Mouse (Mus musculus) embryonic facial prominence, embryonic 13.5 days (tissue): ENCODE measurements around the gene Utp11. TPM values are rescaled to one million over a fixed set of nuclear protein-coding genes. Genes with fewer than 3 reads are reported as not detected.

Experiments used
- ATAC-seq: fragments of 200-750 bp; cut with Nextera tagmentation; 2 replicates; pipeline ENCODE4 v1.8.0; 2017; ENCODE audit warnings: low read depth; ENCODE audit not compliant: insufficient number of reproducible peaks, insufficient read depth, low FRiP score, low TSS enrichment
- H3K27ac ChIP-seq: fragments of 300-500 bp; sonication (generic); 2 replicates; pipeline ENCODE4 v1.5.1; 2015; ENCODE audit warnings: moderate library complexity, mild to moderate bottlenecking, inconsistent platforms
- H3K27me3 ChIP-seq: fragments of 300-500 bp; sonication (generic); 2 replicates; pipeline ENCODE4 v1.6.1; 2015; ENCODE audit warnings: mild to moderate bottlenecking, inconsistent platforms
- H3K36me3 ChIP-seq: fragments of 300-500 bp; sonication (generic); 2 replicates; pipeline ENCODE4 v1.6.1; 2015; ENCODE audit warnings: mild to moderate bottlenecking, inconsistent platforms
- H3K4me1 ChIP-seq: fragments of 300-500 bp; sonication (generic); 2 replicates; pipeline ENCODE4 v1.6.1; 2015; ENCODE audit warnings: inconsistent platforms
- H3K4me2 ChIP-seq: fragments of 300-500 bp; sonication (generic); 2 replicates; pipeline ENCODE4 v1.6.1; 2015; ENCODE audit warnings: moderate library complexity, mild to moderate bottlenecking, inconsistent platforms
- H3K4me3 ChIP-seq: fragments of 300-500 bp; sonication (generic); 2 replicates; pipeline ENCODE4 v1.5.1; 2015; ENCODE audit warnings: mild to moderate bottlenecking, inconsistent platforms
- H3K9ac ChIP-seq: fragments of 300-500 bp; sonication (generic); 2 replicates; pipeline ENCODE4 v1.6.1; 2015; ENCODE audit warnings: mild to moderate bottlenecking, inconsistent platforms
- H3K9me3 ChIP-seq: fragments of 300-500 bp; sonication (generic); 2 replicates; pipeline ENCODE4 v1.6.1; 2016; ENCODE audit warnings: inconsistent platforms
- WGBS: fragments of 180-500 bp; shearing (Covaris S2); methylation state at CpG from one replicate; pipeline ENCODE4 v1.1.7; 2015; ENCODE audit warnings: mixed read lengths; 5-methylcytosine and 5-hydroxymethylcytosine counted together
- polyA plus RNA-seq: library from polyadenylated mRNA; unstranded; fragments of >200 nt; fragmentation: Nextera tagmentation; extraction: Ambion mirVana; gene quantifications from 2 replicates; pipeline ENCODE4 v1.2.1, GENCODE M21; 2015

Gene Utp11
- 84.7 and 92.2 TPM in 2 replicates for polyA plus RNA-seq

GRCm38 (mm10) chr4:124693135-124693894 lies at the start of gene Utp11:
TSS of gene Utp11 (minus strand) at chr4:124693600.
- peak within 1 kb of the TSS; percentile 93 for H3K9ac ChIP-seq
- ATAC-seq, result peak; percentile 83
- WGBS, result under 1% methylated on average over 43 of the region's 43 CpGs
- peaks cover 28% of the 10 kb centered on the region for H3K4me1 ChIP-seq
- H3K9me3 ChIP-seq, result no peaks in the 10 kb centered on the region
- H3K27ac ChIP-seq, result peak within 1 kb of the TSS; percentile 56; the same call in 1 of the 2 replicates
- peaks cover under 1% of the 10 kb centered on the region; the same call in 1 of the 2 replicates for H3K36me3 ChIP-seq
- peak within 1 kb of the TSS; percentile 70 for H3K4me2 ChIP-seq
- H3K4me3 ChIP-seq, result peak within 1 kb of the TSS; percentile 83
- H3K27me3 ChIP-seq, result peaks cover 4% of the 10 kb centered on the region; the same call in 1 of the 2 replicates

GRCm38 (mm10) chr4:124742839-124743238 lies 49.4 kb upstream of the Utp11 start:
- 86% methylated on average over 11 of the region's 11 CpGs for WGBS
- no peaks in the 10 kb centered on the region for H3K9me3 ChIP-seq
- peaks cover 10% of the 10 kb centered on the region for H3K4me1 ChIP-seq
- H3K36me3 ChIP-seq, result peaks cover 18% of the 10 kb centered on the region; the same call in 1 of the 2 replicates
- ATAC-seq, result no peak
- no peak overlapping the region for H3K4me3 ChIP-seq
- H3K4me2 ChIP-seq, result peak overlapping the region; percentile 71; the same call in 1 of the 2 replicates
- H3K27me3 ChIP-seq, result no peaks in the 10 kb centered on the region
- no peak overlapping the region for H3K27ac ChIP-seq
- no peak overlapping the region for H3K9ac ChIP-seq

GRCm38 (mm10) chr4:124741376-124742343 lies 48.3 kb upstream of the Utp11 start, which contains the start of gene Inpp5b:
TSS of gene Inpp5b (plus strand) at chr4:124741850.
- Histone ChIP-seq H3K4me3 (peak within 1 kb of the TSS; percentile 62), H3K4me2 (peak within 1 kb of the TSS; percentile 71), H3K9ac (peak within 1 kb of the TSS; percentile 80), H3K9me3 (no peaks in the 10 kb centered on the region), H3K36me3 (0 out of 2 replicates have a peak, but pooled peaks cover 12% of the 10 kb centered on the region), H3K27ac (peak within 1 kb of the TSS; percentile 11; the same call in 1 of the 2 replicates), H3K4me1 (peaks cover 10% of the 10 kb centered on the region), H3K27me3 (no peaks in the 10 kb centered on the region)
- ATAC-seq, result peak; percentile 76
- WGBS, result 15% methylated on average over 25 of the region's 25 CpGs

GRCm38 (mm10) chr4:124738783-124739182 lies 45.4 kb upstream of the Utp11 start:
- H3K4me3 ChIP-seq, result no peak overlapping the region
- no peak overlapping the region for H3K4me2 ChIP-seq
- H3K27me3 ChIP-seq, result no peaks in the 10 kb centered on the region
- H3K4me1 ChIP-seq, result peaks cover 10% of the 10 kb centered on the region
- peaks cover under 1% of the 10 kb centered on the region for H3K36me3 ChIP-seq
- no peaks in the 10 kb centered on the region for H3K9me3 ChIP-seq
- ATAC-seq, result no peak
- no peak overlapping the region for H3K9ac ChIP-seq
- WGBS, result 55% methylated on average over 1 of the region's 1 CpGs
- no peak overlapping the region for H3K27ac ChIP-seq

DNA sequence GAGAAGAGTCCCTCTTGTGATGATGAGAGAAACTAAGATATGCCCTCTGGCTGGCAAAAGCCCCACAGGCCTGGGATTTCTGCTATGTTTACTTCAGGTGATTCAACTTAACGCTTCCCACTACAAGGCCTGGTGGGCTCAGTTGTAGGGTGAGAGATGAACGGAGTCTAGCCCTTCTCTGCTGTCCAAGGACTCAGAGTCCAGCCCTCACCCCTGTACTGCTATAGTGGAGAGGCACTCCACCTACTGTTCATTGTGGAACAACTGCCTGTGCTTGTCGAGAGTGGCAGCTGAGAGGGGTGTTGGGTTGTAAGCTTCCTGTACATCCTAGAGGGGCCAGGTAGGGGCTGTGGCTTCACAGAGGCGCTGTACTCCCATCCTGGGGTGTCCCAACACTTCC lies 44.6 kb upstream of the Utp11 start:
- Histone ChIP-seq H3K4me2 (no peak overlapping the region), H3K9ac (no peak overlapping the region), H3K9me3 (no peaks in the 10 kb centered on the region), H3K4me3 (no peak overlapping the region), H3K27ac (no peak overlapping the region), H3K27me3 (no peaks in the 10 kb centered on the region), H3K4me1 (peaks cover 10% of the 10 kb centered on the region), H3K36me3 (peaks cover 9% of the 10 kb centered on the region)
- 61% methylated on average over 4 of the region's 4 CpGs for WGBS
- ATAC-seq, result no peak

DNA sequence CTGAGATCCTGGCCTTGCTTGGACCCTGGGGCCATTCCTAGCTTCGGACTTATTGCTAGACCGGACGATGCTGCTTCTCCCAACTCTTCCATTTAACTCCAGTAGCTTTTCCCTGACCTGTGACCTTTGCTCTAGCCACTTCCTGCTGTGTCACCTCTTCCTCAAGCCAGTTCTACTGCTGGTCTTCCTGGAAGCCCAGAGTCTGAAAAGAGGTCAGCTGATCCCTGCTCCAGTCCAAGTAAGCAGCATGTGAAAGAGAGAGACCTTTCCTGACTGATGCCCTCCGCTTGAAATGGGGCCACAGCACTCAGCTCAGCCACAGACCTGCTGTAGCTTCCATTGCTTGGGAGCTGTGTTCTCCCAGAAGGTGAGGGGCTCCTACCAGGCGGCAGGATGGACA lies 44.1 kb upstream of the Utp11 start:
- no peak overlapping the region for H3K4me3 ChIP-seq
- no peak for ATAC-seq
- no peaks in the 10 kb centered on the region for H3K27me3 ChIP-seq
- no peak overlapping the region for H3K4me2 ChIP-seq
- H3K4me1 ChIP-seq, result peaks cover 7% of the 10 kb centered on the region
- no peaks in the 10 kb centered on the region for H3K9me3 ChIP-seq
- H3K9ac ChIP-seq, result no peak overlapping the region
- 66% methylated on average over 5 of the region's 5 CpGs for WGBS
- H3K36me3 ChIP-seq, result peaks cover 13% of the 10 kb centered on the region
- no peak overlapping the region for H3K27ac ChIP-seq

DNA sequence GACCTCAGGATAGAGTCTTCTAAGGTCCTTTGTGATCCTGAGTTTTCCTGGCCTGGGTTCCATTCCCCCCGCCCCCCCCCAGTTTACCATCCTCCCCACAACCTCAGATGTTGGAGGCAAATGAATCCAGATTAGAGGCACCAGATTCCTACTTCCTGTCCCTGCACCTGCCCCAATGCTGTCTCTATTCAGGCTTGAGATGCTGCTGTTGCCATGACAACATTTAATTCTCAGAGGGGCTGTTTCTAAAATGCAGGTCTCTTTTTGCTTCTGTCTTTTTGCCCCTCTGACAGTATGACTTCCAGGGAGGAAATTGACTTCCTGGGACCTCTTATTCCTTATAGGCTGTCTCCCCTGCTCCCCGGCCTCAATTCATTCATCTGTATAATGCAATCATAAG lies 43.6 kb upstream of the Utp11 start:
- Histone ChIP-seq H3K4me1 (0 out of 2 replicates have a peak, but pooled peaks cover 3% of the 10 kb centered on the region), H3K27ac (no peak overlapping the region), H3K4me3 (no peak overlapping the region), H3K36me3 (peaks cover 18% of the 10 kb centered on the region), H3K9ac (no peak overlapping the region), H3K27me3 (no peaks in the 10 kb centered on the region), H3K4me2 (no peak overlapping the region), H3K9me3 (no peaks in the 10 kb centered on the region)
- WGBS, result 55% methylated on average over 2 of the region's 2 CpGs
- ATAC-seq, result no peak

DNA sequence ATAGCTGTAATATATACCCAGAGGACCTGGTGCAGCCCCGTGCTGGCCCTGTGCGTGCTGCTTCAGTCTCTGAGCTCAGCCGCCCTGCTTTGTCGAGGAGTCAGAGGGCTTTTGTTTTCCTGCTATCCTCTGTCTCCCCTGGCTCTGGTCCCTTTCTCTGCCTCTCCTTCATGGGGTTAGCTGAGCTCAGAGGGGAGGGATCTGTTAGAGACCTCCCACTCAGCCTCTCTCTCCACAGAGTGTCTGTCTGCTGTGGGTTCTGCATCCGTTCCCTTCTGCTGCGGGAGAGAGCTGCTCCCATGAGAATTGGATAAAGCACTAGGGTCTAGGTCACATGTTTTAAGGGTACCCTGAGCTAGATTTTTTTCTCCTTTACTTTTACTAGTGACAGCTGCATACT lies 32.7 kb upstream of the Utp11 start:
- H3K27me3 ChIP-seq, result no peaks in the 10 kb centered on the region
- H3K4me1 ChIP-seq, result no peaks in the 10 kb centered on the region
- WGBS, result 83% methylated on average over 6 of the region's 6 CpGs
- H3K27ac ChIP-seq, result no peak overlapping the region
- ATAC-seq, result no peak
- H3K4me3 ChIP-seq, result no peak overlapping the region
- H3K4me2 ChIP-seq, result no peak overlapping the region
- H3K9ac ChIP-seq, result no peak overlapping the region
- no peaks in the 10 kb centered on the region for H3K9me3 ChIP-seq
- peaks cover 98% of the 10 kb centered on the region for H3K36me3 ChIP-seq

DNA sequence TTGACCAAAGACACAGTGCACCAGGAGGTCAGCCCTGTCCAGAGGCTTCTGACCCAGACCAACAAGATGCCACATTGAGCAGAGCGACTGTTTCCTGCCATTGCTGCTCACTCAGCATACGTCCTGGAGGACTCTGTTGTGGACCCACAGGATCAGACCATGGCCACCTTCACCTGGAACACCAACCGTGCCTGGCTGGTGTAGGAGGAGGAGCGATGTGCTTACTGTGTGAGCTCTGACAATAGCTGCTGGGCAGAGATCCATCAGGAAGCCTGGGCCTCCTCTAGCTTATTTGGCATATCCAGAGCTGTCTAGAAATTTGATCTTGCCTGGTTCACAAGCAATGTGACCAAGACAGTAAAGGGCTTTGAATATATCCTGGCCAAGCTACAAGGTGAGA lies 25.7 kb upstream of the Utp11 start:
- H3K9me3 ChIP-seq, result no peaks in the 10 kb centered on the region
- no peak overlapping the region for H3K9ac ChIP-seq
- H3K4me2 ChIP-seq, result no peak overlapping the region
- no peak for ATAC-seq
- H3K4me3 ChIP-seq, result no peak overlapping the region
- H3K36me3 ChIP-seq, result peaks cover 79% of the 10 kb centered on the region
- WGBS, result 92% methylated on average over 4 of the region's 4 CpGs
- no peak overlapping the region for H3K27ac ChIP-seq
- no peaks in the 10 kb centered on the region for H3K27me3 ChIP-seq
- H3K4me1 ChIP-seq, result peaks cover 14% of the 10 kb centered on the region

DNA sequence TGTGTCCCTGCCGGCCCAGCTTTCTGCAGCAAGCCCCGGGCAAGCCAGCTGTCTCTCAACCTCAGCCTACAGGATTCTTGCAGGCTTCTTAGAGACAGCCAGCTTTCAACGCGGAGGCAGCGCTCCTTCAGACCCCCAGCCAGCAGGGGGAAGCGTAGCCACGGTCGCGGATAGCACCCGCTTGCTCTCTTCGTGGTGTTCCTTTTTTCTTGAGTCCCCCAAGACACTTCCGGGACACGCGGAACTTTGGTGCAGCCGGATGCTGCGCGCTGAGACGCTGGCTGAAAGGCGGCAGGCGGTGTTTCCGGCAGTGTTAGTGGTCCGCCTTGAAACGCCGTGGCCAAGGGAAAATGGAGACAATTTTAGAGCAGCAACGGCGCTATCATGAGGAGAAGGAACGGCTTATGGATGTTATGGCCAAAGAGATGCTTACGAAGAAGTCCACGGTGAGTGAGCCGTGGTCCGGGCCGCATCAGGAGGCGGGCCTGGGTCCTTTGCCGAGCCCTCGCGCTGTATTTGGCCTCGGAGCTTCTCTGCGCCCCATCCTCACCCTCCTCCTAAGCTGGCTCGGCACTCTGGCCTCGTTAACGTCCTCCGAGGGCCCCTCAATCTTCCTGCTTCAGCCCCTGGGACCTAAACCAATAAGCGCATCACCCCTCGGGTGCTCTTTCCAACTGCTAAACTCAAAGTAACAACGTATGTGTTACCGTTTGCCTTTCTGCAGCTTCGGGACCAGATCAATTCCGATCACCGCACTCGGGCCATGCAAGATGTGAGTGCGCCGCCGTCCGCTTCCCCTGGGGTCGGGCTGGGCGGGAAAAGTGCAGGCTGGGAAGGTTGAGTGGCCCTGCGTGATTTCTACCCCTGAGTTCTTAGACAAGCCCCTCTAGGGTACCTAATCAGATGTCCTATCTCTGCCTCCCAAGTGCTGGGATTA lies 21.4 kb upstream of the Utp11 start, which contains the start of gene Sf3a3:
Sf3a3 (plus strand) TSS at position 232 of the 937 bp plus-strand sequence.
- H3K27ac ChIP-seq, result peak within 1 kb of the TSS; percentile 76
- H3K4me2 ChIP-seq, result peak within 1 kb of the TSS; percentile 84
- peaks cover 39% of the 10 kb centered on the region for H3K36me3 ChIP-seq
- peaks cover 28% of the 10 kb centered on the region for H3K4me1 ChIP-seq
- H3K4me3 ChIP-seq, result peak within 1 kb of the TSS; percentile 97
- H3K27me3 ChIP-seq, result no peaks in the 10 kb centered on the region
- peak within 1 kb of the TSS; percentile 96 for H3K9ac ChIP-seq
- under 1% methylated on average over 57 of the region's 57 CpGs for WGBS
- ATAC-seq, result peak; percentile 88
- H3K9me3 ChIP-seq, result no peaks in the 10 kb centered on the region
